Mouse (Mus musculus) adrenal gland, postnatal 14 days (tissue): Measurements from ENCODE around the gene Jam2. TPM values are rescaled to one million over a fixed set of nuclear protein-coding genes. Genes with fewer than 3 reads are reported as not detected.

ENCODE experiments used
- DNase-seq: peaks from one replicate; pipeline ENCODE4 v3.0.0; 2021; ENCODE audit warnings: mixed read lengths
- total RNA-seq: library from RNA; stranded (reverse); gene quantifications from 2 replicates; pipeline ENCODE4 v1.2.3, GENCODE M21; 2021

Gene Jam2
- total RNA-seq, 1 experiment from 2014 or later = 21.2 TPM

- DNase-seq = no peak
Observed at GRCm38 (mm10) chr16:84838576-84838975, 64.7 kb downstream of the Jam2 start.

- DNase-seq = no peak
Observed at GRCm38 (mm10) chr16:84853492-84853891, 79.6 kb downstream of the Jam2 start.

- no peak for DNase-seq
Observed at GRCm38 (mm10) chr16:84864656-84865055, 90.7 kb downstream of the Jam2 start.

GRCm38 (mm10) chr16:84873805-84874204 lies 99.9 kb downstream of the Jam2 start:
- no peak for DNase-seq

GRCm38 (mm10) chr16:84875012-84875717 lies 101.2 kb downstream of the Jam2 start:
- no peak for DNase-seq

Other genes starting within 250 kb of the Jam2 start
- gene Mrpl39, start 38.4 kb upstream of the Jam2 start, total RNA-seq = 54.9 and 56.2 TPM in 2 replicates
- 55.0 and 59.0 TPM in 2 replicates for gene Gabpa, start 60.8 kb downstream of the Jam2 start, total RNA-seq
- gene Atp5j, start 61.5 kb downstream of the Jam2 start, total RNA-seq = 415 and 429 TPM in 2 replicates